Mouse (Mus musculus): Measurements from ENCODE around the gene Themis. TPM values are rescaled to one million over a fixed set of nuclear protein-coding genes. Genes with fewer than 3 reads are reported as not detected.

Themis gene
- total and polyA plus RNA-seq, 3 experiments: not detected

GRCm38 (mm10) chr10:28737953-28738352, 69.8 kb downstream of the Themis start:
- no peak for TF ChIP-seq MYC (IDR thresholded peaks at IDR 0.05; ENCODE audit: low read depth, low read length)
- Histone ChIP-seq H3K4me3 (ENCODE audit: control insufficient read depth in 1 of 2, insufficient read depth in 1 of 2, low read depth in 2 of 2, low read length in 2 of 2) (no peak overlapping the region), H3K27ac (ENCODE audit: control insufficient read depth, low read depth, low read length) (no peak overlapping the region), H3K36me3 (ENCODE audit: control insufficient read depth in 1 of 2, insufficient read depth in 2 of 2, low read length in 2 of 2) (no peaks in the 10 kb centered on the region), H3K79me2 (ENCODE audit: control insufficient read depth, insufficient read depth, low read length, poor library complexity) (no peaks in the 10 kb centered on the region), H3K9ac (ENCODE audit: control insufficient read depth, low read depth, low read length, poor library complexity, severe bottlenecking) (no peak overlapping the region), H3K9me3 (replicated peaks; ENCODE audit: insufficient read depth, low read length) (no peaks in the 10 kb centered on the region), H3K4me1 (ENCODE audit: control insufficient read depth in 1 of 2, insufficient read depth in 2 of 2, low read length in 2 of 2) (no peaks in the 10 kb centered on the region), H3K27me3 (ENCODE audit: control insufficient read depth in 1 of 2, insufficient read depth in 2 of 2, low read length in 2 of 2) (no peaks in the 10 kb centered on the region)
- no peak for DNase-seq (ENCODE audit: low read depth, low spot score)

DNA sequence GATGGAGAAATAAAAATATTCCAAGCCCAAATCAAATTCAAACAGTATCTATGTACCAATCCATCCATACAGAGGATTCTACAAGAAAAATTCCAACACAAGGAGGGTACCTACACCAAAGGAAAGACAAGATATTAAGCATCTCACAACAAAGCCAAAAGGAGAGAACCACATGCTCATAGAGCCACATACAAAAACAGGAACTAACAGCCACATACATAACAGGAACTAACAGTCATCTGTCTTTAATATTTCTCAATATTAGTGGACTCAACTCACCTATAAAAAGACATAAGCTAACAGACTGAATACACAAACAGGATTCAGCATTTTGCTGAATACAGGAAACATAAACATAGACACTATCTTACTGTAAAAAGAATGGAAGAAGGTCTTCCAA, 78.3 kb downstream of the Themis start:
- Histone ChIP-seq H3K4me3 (ENCODE audit: control insufficient read depth in 1 of 2, insufficient read depth in 1 of 2, low read depth in 2 of 2, low read length in 2 of 2) (no peak overlapping the region), H3K9me3 (replicated peaks; ENCODE audit: insufficient read depth, low read length) (no peaks in the 10 kb centered on the region), H3K27ac (ENCODE audit: control insufficient read depth, low read depth, low read length) (no peak overlapping the region), H3K4me1 (ENCODE audit: control insufficient read depth in 1 of 2, insufficient read depth in 2 of 2, low read length in 2 of 2) (no peaks in the 10 kb centered on the region), H3K9ac (ENCODE audit: control insufficient read depth, low read depth, low read length, poor library complexity, severe bottlenecking) (no peak overlapping the region), H3K36me3 (ENCODE audit: control insufficient read depth in 1 of 2, insufficient read depth in 2 of 2, low read length in 2 of 2) (no peaks in the 10 kb centered on the region), H3K27me3 (ENCODE audit: control insufficient read depth in 1 of 2, insufficient read depth in 2 of 2, low read length in 2 of 2) (no peaks in the 10 kb centered on the region), H3K79me2 (ENCODE audit: control insufficient read depth, insufficient read depth, low read length, poor library complexity) (no peaks in the 10 kb centered on the region)
- no peak for DNase-seq (ENCODE audit: low read depth, low spot score)
- TF ChIP-seq GABPA (IDR thresholded peaks at IDR 0.05; ENCODE audit: low read depth, low read length): no peak
- no peak for TF ChIP-seq RAD21 (IDR thresholded peaks at IDR 0.05; ENCODE audit: low read depth, low read length)
- TF ChIP-seq ZC3H11A (IDR thresholded peaks at IDR 0.05; ENCODE audit: low read depth, low read length): no peak
- TF ChIP-seq KAT2A (conservative IDR thresholded peaks at IDR 0.05; ENCODE audit: low read depth, low read length): no peak
- no peak for TF ChIP-seq SMC3 (IDR thresholded peaks at IDR 0.05; ENCODE audit: low read depth, low read length)
- TF ChIP-seq GATA1 (IDR thresholded peaks at IDR 0.05; ENCODE audit: low read depth, low read length): no peak
- TF ChIP-seq MYB (IDR thresholded peaks at IDR 0.05; ENCODE audit: low read depth, low read length): no peak
- no peak for TF ChIP-seq CHD1 (IDR thresholded peaks at IDR 0.05; ENCODE audit: low read depth, low read length)
- TF ChIP-seq JUND (IDR thresholded peaks at IDR 0.05; ENCODE audit: low read depth, low read length): no peak
- no peak for TF ChIP-seq ZKSCAN1 (IDR thresholded peaks at IDR 0.05; ENCODE audit: low read depth, low read length)
- no peak for TF ChIP-seq E2F4 (IDR thresholded peaks at IDR 0.05; ENCODE audit: borderline replicate concordance, low read depth, low read length)
- TF ChIP-seq CHD2 (IDR thresholded peaks at IDR 0.05; ENCODE audit: low read length): no peak
- TF ChIP-seq MXI1 (IDR thresholded peaks at IDR 0.05; ENCODE audit: low read depth, low read length): no peak

GRCm38 (mm10) chr10:28753321-28753720, 85.2 kb downstream of the Themis start:
- Histone ChIP-seq H3K9me3 (replicated peaks; ENCODE audit: insufficient read depth, low read length) (no peaks in the 10 kb centered on the region), H3K36me3 (ENCODE audit: control insufficient read depth in 1 of 2, insufficient read depth in 2 of 2, low read length in 2 of 2) (no peaks in the 10 kb centered on the region), H3K9ac (ENCODE audit: control insufficient read depth, low read depth, low read length, poor library complexity, severe bottlenecking) (no peak overlapping the region), H3K4me1 (ENCODE audit: control insufficient read depth in 1 of 2, insufficient read depth in 2 of 2, low read length in 2 of 2) (no peaks in the 10 kb centered on the region), H3K27me3 (ENCODE audit: control insufficient read depth in 1 of 2, insufficient read depth in 2 of 2, low read length in 2 of 2) (no peaks in the 10 kb centered on the region), H3K27ac (ENCODE audit: control insufficient read depth, low read depth, low read length) (no peak overlapping the region), H3K79me2 (ENCODE audit: control insufficient read depth, insufficient read depth, low read length, poor library complexity) (no peaks in the 10 kb centered on the region), H3K4me3 (ENCODE audit: control insufficient read depth in 1 of 2, insufficient read depth in 1 of 2, low read depth in 2 of 2, low read length in 2 of 2) (no peak overlapping the region)
- no peak for DNase-seq (ENCODE audit: low read depth, low spot score)
- no peak for TF ChIP-seq SIN3A (IDR thresholded peaks at IDR 0.05; ENCODE audit: low read length)
- no peak for TF ChIP-seq TAL1 (IDR thresholded peaks at IDR 0.05; ENCODE audit: low read length)
- TF ChIP-seq POLR2AphosphoS5 (IDR thresholded peaks at IDR 0.05; ENCODE audit: borderline replicate concordance, low read depth, low read length): no peak
- no peak for TF ChIP-seq EP300 (IDR thresholded peaks at IDR 0.05; ENCODE audit: low read depth in 1 of 2, low read length in 2 of 2)
- no peak for TF ChIP-seq CTCF (IDR thresholded peaks at IDR 0.05 in 2 of 3, conservative IDR thresholded peaks at IDR 0.05 in 1 of 3; ENCODE audit: control insufficient read depth in 1 of 3, insufficient read depth in 1 of 3, low read depth in 2 of 3, low read length in 3 of 3, poor library complexity in 1 of 3, severe bottlenecking in 1 of 3)
- no peak for TF ChIP-seq POLR2AphosphoS2 (IDR thresholded peaks at IDR 0.05; ENCODE audit: low read length)
- no peak for TF ChIP-seq NRF1 (IDR thresholded peaks at IDR 0.05; ENCODE audit: insufficient read depth, low read depth, low read length, poor library complexity, severe bottlenecking)
- TF ChIP-seq NELFE (IDR thresholded peaks at IDR 0.05; ENCODE audit: low read depth, low read length): no peak
- TF ChIP-seq MAX (IDR thresholded peaks at IDR 0.05; ENCODE audit: low read length): no peak
- TF ChIP-seq USF2 (IDR thresholded peaks at IDR 0.05; ENCODE audit: borderline replicate concordance in 1 of 2, insufficient read depth in 1 of 2, low read depth in 1 of 2, low read length in 2 of 2): no peak
- TF ChIP-seq ETS1 (IDR thresholded peaks at IDR 0.05; ENCODE audit: low read depth, low read length): no peak
- TF ChIP-seq TBP (IDR thresholded peaks at IDR 0.05; ENCODE audit: low read depth, low read length): no peak
- no peak for TF ChIP-seq GABPA (IDR thresholded peaks at IDR 0.05; ENCODE audit: low read depth, low read length)
- TF ChIP-seq RAD21 (IDR thresholded peaks at IDR 0.05; ENCODE audit: low read depth, low read length): no peak
- no peak for TF ChIP-seq GATA1 (IDR thresholded peaks at IDR 0.05; ENCODE audit: low read depth, low read length)
- TF ChIP-seq MYC (IDR thresholded peaks at IDR 0.05; ENCODE audit: low read depth, low read length): no peak
- no peak for TF ChIP-seq TCF12 (IDR thresholded peaks at IDR 0.05; ENCODE audit: low read depth, low read length)
- no peak for TF ChIP-seq UBTF (IDR thresholded peaks at IDR 0.05; ENCODE audit: borderline replicate concordance, insufficient read depth, low read depth, low read length)

Data from MEL (cell line).